Mouse (Mus musculus) myocyte (in vitro differentiated cells): ENCODE data around the gene Clec10a. TPM values are rescaled to one million over a fixed set of nuclear protein-coding genes. Genes with fewer than 3 reads are reported as not detected.
A peak's percentile ranks its signal among the peaks of the same experiment; 100 is the strongest.

Experiments
- H3K27me3 ChIP-seq: one replicate; pipeline ENCODE4 v1.6.1; 2011; ENCODE audit not compliant: control insufficient read depth, insufficient read depth, insufficient read length
- H3K36me3 ChIP-seq: one replicate; pipeline ENCODE4 v1.6.1; 2011; ENCODE audit not compliant: control insufficient read depth, insufficient read depth
- H3K4me2 ChIP-seq: one replicate; pipeline ENCODE4 v1.6.1; 2011; ENCODE audit warnings: low read depth, control low read depth
- H3K4me3 ChIP-seq: one replicate; pipeline ENCODE4 v1.5.1; 2011; ENCODE audit warnings: mild to moderate bottlenecking, control low read depth, moderate library complexity
- H3K79me2 ChIP-seq: one replicate; pipeline ENCODE4 v1.6.1; 2011; ENCODE audit not compliant: control insufficient read depth, insufficient read depth
- H3ac ChIP-seq: one replicate; pipeline ENCODE4 v1.6.1; 2011; ENCODE audit not compliant: control insufficient read depth, insufficient read length
- CEBPB ChIP-seq: IDR thresholded peaks from 2 replicates; pipeline ENCODE4 v1.6.1; 2011; ENCODE audit warnings: mild to moderate bottlenecking, moderate library complexity; ENCODE audit not compliant: poor library complexity, insufficient read depth, severe bottlenecking
- E2F4 ChIP-seq: IDR thresholded peaks from one replicate; pipeline ENCODE4 v1.6.1; 2011; ENCODE audit warnings: mild to moderate bottlenecking, control low read depth, moderate library complexity; ENCODE audit not compliant: insufficient read depth
- MAX ChIP-seq: IDR thresholded peaks from one replicate; pipeline ENCODE4 v1.6.1; 2011; ENCODE audit warnings: low read depth, mild to moderate bottlenecking, control low read depth
- MYOD1 ChIP-seq, 3 experiments: IDR thresholded peaks; one replicate each; pipeline ENCODE4 v1.6.1; 2011; ENCODE audit warnings: control low read depth in 2 of 3, low read depth in 2 of 3, mild to moderate bottlenecking in 2 of 3, moderate library complexity in 1 of 3; ENCODE audit not compliant: insufficient read length in 2 of 3, control insufficient read depth in 1 of 3
- MYOG ChIP-seq, 3 experiments: IDR thresholded peaks; one replicate each; pipeline ENCODE4 v1.6.1; 2011; ENCODE audit warnings: control low read depth in 2 of 3, low read depth in 2 of 3, mild to moderate bottlenecking in 2 of 3; ENCODE audit not compliant: insufficient read length in 2 of 3, control insufficient read depth in 1 of 3, insufficient read depth in 1 of 3
- POLR2A ChIP-seq: IDR thresholded peaks from one replicate; pipeline ENCODE4 v1.6.1; 2011; ENCODE audit warnings: low read depth, mild to moderate bottlenecking, control low read depth, moderate library complexity; ENCODE audit not compliant: insufficient read length
- POLR2AphosphoS2 ChIP-seq: IDR thresholded peaks from one replicate; pipeline ENCODE4 v1.6.1; 2011; ENCODE audit warnings: low read depth, control low read depth; ENCODE audit not compliant: insufficient read length
- REST ChIP-seq: IDR thresholded peaks from one replicate; pipeline ENCODE4 v1.6.1; 2011; ENCODE audit warnings: mild to moderate bottlenecking, control low read depth, moderate library complexity; ENCODE audit not compliant: insufficient read depth, insufficient read length
- SRF ChIP-seq: IDR thresholded peaks from one replicate; pipeline ENCODE4 v1.6.1; 2011; ENCODE audit warnings: low read depth; ENCODE audit not compliant: control insufficient read depth, insufficient read length
- TCF12 ChIP-seq: IDR thresholded peaks from one replicate; pipeline ENCODE4 v1.6.1; 2011; ENCODE audit warnings: mild to moderate bottlenecking, control low read depth; ENCODE audit not compliant: poor library complexity, insufficient read depth, severe bottlenecking
- TCF3 ChIP-seq: IDR thresholded peaks from one replicate; pipeline ENCODE4 v1.6.1; 2011; ENCODE audit warnings: low read depth, control low read depth; ENCODE audit not compliant: insufficient read length
- USF1 ChIP-seq: IDR thresholded peaks from one replicate; pipeline ENCODE4 v1.6.1; 2011; ENCODE audit warnings: low read depth, mild to moderate bottlenecking, control low read depth, moderate library complexity
- polyA plus RNA-seq: library from polyadenylated mRNA; unstranded; fragments of >200 nt; fragmentation: generic; extraction: Trizol; gene quantifications from one replicate; pipeline ENCODE4 v1.2.1, GENCODE M21; 2012; ENCODE audit warnings: missing spikeins

The Clec10a gene
- polyA plus RNA-seq, 1 experiment, result 0.13 TPM

DNA sequence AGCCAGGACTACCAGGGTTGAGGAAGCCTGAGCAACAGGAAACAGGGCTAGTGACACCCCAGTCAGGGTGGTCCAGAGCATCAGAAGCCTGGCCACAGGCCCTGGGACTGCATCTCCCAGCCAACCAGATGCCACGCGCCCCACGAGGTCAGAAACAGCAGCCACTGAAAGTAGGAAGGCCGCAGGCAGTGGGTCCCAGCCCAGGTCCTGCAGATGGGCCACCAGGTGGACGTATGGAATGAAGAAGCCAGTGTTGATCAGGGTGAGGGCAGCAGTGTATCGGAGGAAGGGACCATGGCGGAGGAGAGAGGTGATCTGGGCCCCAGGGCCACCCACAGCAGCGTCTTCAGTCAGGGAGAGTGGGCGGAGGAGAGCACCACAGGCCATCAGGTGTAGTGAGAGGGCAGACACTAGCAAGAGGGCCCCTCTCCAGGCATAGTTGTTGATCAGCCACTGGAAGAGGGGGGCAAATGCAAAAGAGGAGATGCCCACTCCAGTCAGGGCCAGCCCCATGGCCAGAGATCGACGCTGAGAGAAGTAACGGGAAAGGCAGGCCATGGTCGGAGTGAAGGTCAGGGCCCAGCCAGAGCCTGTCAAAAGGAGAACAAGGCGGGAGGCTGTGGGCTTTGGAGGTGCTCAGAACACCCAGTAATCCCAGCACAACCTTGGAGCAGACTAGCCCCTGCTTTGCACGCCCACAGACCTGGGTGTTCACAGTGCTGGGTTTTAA lies 62.9 kb downstream of the Clec10a start:
- H3K79me2 ChIP-seq, result no peaks in the 10 kb centered on the region
- TF ChIP-seq MYOG (IDR thresholded peaks at IDR 0.05; ENCODE audit: control insufficient read depth in 1 of 3, insufficient read depth in 1 of 3, insufficient read length in 2 of 3, low read depth in 2 of 3) (no peak), REST (no peak), SRF (no peak), POLR2A (no peak), TCF3 (no peak), USF1 (no peak), TCF12 (no peak), CEBPB (no peak), E2F4 (no peak), POLR2AphosphoS2 (no peak), MAX (no peak), MYOD1 (IDR thresholded peaks at IDR 0.05; ENCODE audit: control insufficient read depth in 1 of 3, insufficient read length in 2 of 3, low read depth in 2 of 3) (no peak)
- H3K27me3 ChIP-seq, result no peaks in the 10 kb centered on the region
- no peak overlapping the region for H3ac ChIP-seq
- peak overlapping the region; percentile 100 for H3K4me2 ChIP-seq
- no peaks in the 10 kb centered on the region for H3K36me3 ChIP-seq
- H3K4me3 ChIP-seq, result peak overlapping the region; percentile 59

DNA sequence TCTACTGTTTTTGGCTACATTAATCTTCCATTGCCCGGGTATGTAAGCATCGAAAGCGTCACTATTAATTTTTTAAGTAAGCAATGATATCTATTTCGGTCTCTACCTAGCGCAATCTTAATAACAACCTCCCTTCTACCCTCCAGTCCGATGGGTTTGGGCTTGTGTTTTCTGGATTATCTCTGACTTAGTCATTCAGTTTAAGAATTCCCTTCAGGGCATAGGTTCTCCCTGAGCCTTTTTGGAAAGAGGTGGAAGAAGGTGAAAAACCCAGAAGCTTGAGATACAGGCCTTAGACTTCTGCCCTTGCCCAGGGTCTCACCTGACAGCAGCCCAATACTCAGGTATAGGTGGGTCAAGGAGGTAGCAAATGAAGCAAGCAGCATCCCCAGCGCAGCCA lies 63.9 kb downstream of the Clec10a start:
- H3ac ChIP-seq, result peak overlapping the region; percentile 0
- no peak for TF ChIP-seq TCF12
- TF ChIP-seq TCF3, result no peak
- no peak for TF ChIP-seq MYOD1 (IDR thresholded peaks at IDR 0.05; ENCODE audit: control insufficient read depth in 1 of 3, insufficient read length in 2 of 3, low read depth in 2 of 3)
- TF ChIP-seq MYOG (IDR thresholded peaks at IDR 0.05; ENCODE audit: control insufficient read depth in 1 of 3, insufficient read depth in 1 of 3, insufficient read length in 2 of 3, low read depth in 2 of 3), result no peak
- TF ChIP-seq REST, result no peak
- TF ChIP-seq SRF, result no peak
- no peak for TF ChIP-seq CEBPB
- no peak for TF ChIP-seq POLR2A
- no peak for TF ChIP-seq USF1
- no peak for TF ChIP-seq MAX
- TF ChIP-seq POLR2AphosphoS2, result no peak
- no peak for TF ChIP-seq E2F4
- no peaks in the 10 kb centered on the region for H3K79me2 ChIP-seq
- peak overlapping the region; percentile 100 for H3K4me2 ChIP-seq
- H3K4me3 ChIP-seq, result peak overlapping the region; percentile 59
- no peaks in the 10 kb centered on the region for H3K27me3 ChIP-seq
- no peaks in the 10 kb centered on the region for H3K36me3 ChIP-seq

DNA sequence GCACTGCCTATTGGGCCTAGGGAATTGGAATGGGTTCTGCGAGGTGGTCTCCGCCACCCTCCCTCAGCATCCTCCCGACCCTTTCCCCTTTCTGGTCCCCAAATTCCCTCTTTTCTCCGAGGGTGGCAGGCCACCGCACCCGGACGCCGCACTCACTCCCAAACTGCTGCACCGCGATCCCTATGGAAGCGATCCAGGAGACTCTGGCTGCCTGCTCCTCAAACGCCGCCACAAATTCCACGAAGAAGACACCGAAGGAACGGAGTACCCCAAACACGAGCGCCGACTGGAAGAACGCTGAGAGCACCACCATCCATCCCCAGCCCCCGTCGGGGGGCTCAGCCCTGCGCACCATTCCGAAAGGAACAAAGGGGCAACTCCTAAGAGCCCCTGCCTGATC lies 64.3 kb downstream of the Clec10a start:
- Histone ChIP-seq H3K79me2 (no peaks in the 10 kb centered on the region), H3K4me2 (peak overlapping the region; percentile 100), H3K36me3 (no peaks in the 10 kb centered on the region), H3K27me3 (no peaks in the 10 kb centered on the region), H3K4me3 (peak overlapping the region; percentile 59), H3ac (peak overlapping the region; percentile 0)
- no peak for TF ChIP-seq MYOG (IDR thresholded peaks at IDR 0.05; ENCODE audit: control insufficient read depth in 1 of 3, insufficient read depth in 1 of 3, insufficient read length in 2 of 3, low read depth in 2 of 3)
- TF ChIP-seq TCF3, result no peak
- TF ChIP-seq POLR2AphosphoS2, result no peak
- no peak for TF ChIP-seq MYOD1 (IDR thresholded peaks at IDR 0.05; ENCODE audit: control insufficient read depth in 1 of 3, insufficient read length in 2 of 3, low read depth in 2 of 3)
- TF ChIP-seq REST, result no peak
- no peak for TF ChIP-seq E2F4
- TF ChIP-seq TCF12, result no peak
- TF ChIP-seq SRF, result no peak
- TF ChIP-seq USF1, result no peak
- TF ChIP-seq CEBPB, result no peak
- no peak for TF ChIP-seq MAX
- TF ChIP-seq POLR2A, result no peak

Other genes with a start within 250 kb of the Clec10a start
- gene Gps2, start 242.3 kb upstream of the Clec10a start, polyA plus RNA-seq, result 38.0 TPM
- gene Eif5a, start 234.2 kb upstream of the Clec10a start, polyA plus RNA-seq, result 1,243 TPM
- 0.12 TPM for gene Ybx2, start 220.4 kb upstream of the Clec10a start, polyA plus RNA-seq
- 14.1 TPM for gene Slc2a4, start 208.0 kb upstream of the Clec10a start, polyA plus RNA-seq
- gene Cldn7, start 191.4 kb upstream of the Clec10a start, polyA plus RNA-seq, result not detected
- gene Ctdnep1, start 175.0 kb upstream of the Clec10a start, polyA plus RNA-seq, result 146 TPM
- 91.5 TPM for gene Elp5, start 173.7 kb upstream of the Clec10a start, polyA plus RNA-seq
- gene Gabarap, start 165.1 kb upstream of the Clec10a start, polyA plus RNA-seq, result 530 TPM
- gene Phf23, start 160.4 kb upstream of the Clec10a start, polyA plus RNA-seq, result 58.6 TPM
- 24.3 TPM for gene Dvl2, start 155.6 kb upstream of the Clec10a start, polyA plus RNA-seq
- gene Acadvl, start 140.8 kb upstream of the Clec10a start, polyA plus RNA-seq, result 130 TPM
- 26.8 TPM for gene Dlg4, start 139.3 kb upstream of the Clec10a start, polyA plus RNA-seq
- gene Asgr1, start 102.1 kb upstream of the Clec10a start, polyA plus RNA-seq, result 0.06 TPM
- 0.85 TPM for gene Asgr2, start 63.6 kb upstream of the Clec10a start, polyA plus RNA-seq
- 1.2 TPM for gene Mgl2, start 25.9 kb upstream of the Clec10a start, polyA plus RNA-seq
- 17.4 TPM for gene Slc16a11, start 56.6 kb downstream of the Clec10a start, polyA plus RNA-seq
- gene Slc16a13, start 64.9 kb downstream of the Clec10a start, polyA plus RNA-seq, result 4.8 TPM
- 2.8 TPM for gene Bcl6b, start 73.6 kb downstream of the Clec10a start, polyA plus RNA-seq
- gene 0610010K14Rik, start 81.7 kb downstream of the Clec10a start, polyA plus RNA-seq, result 75.5 TPM
- gene Gm21988, start 83.6 kb downstream of the Clec10a start, polyA plus RNA-seq, result 9.2 TPM
- gene Rnasek, start 83.6 kb downstream of the Clec10a start, polyA plus RNA-seq, result 339 TPM
- 0.25 TPM for gene Alox12, start 99.2 kb downstream of the Clec10a start, polyA plus RNA-seq
- gene Alox12e, start 166.4 kb downstream of the Clec10a start, polyA plus RNA-seq, result not detected
- gene Alox15, start 195.8 kb downstream of the Clec10a start, polyA plus RNA-seq, result not detected